Mouse (Mus musculus) gastrocnemius, adult 18-20 months (tissue): ENCODE measurements around the gene Ccl1. TPM values are rescaled to one million over a fixed set of nuclear protein-coding genes. Genes with fewer than 3 reads are reported as not detected.

Experiments used
- DNase-seq: peaks from one replicate; pipeline ENCODE4 v3.0.0; 2021; ENCODE audit warnings: low spot score
- long read RNA-seq, 2 experiments: library from polyadenylated mRNA; stranded (forward); transcript quantifications; one replicate each; pipeline ENCODE4 v2.0.0; 2021
- total RNA-seq, 2 experiments: library from RNA; stranded (reverse); gene quantifications; 2 replicates each; pipeline ENCODE4 v1.2.3; 2021

Gene Ccl1
- total RNA-seq = not detected
- long read RNA-seq, experiment 1 = 0 reads
- long read RNA-seq, experiment 2 = 0 reads

DNA sequence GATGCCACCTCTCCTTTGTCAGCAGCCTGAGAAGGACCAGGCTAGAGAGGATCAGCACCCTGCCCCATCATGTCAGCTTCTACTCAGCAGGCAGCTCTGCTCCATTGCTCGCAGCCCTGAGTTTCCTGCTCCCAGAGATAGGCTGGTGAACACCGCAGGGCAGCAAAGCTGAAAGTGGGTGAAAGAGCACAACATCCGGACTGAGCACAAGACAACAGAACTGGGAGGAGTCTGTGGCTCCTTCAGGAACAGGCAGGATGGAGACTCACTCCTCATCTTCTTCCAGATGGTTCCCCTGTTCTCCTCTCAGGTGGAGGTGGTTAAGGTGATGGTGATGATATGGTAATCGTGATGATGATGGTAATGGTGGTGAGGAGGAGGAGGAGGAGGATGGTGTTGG lies at the start of gene Ccl1:
Gene Ccl1 (minus strand): TSS at position 101 of the 400 bp plus-strand sequence.
- DNase-seq = no peak

DNA sequence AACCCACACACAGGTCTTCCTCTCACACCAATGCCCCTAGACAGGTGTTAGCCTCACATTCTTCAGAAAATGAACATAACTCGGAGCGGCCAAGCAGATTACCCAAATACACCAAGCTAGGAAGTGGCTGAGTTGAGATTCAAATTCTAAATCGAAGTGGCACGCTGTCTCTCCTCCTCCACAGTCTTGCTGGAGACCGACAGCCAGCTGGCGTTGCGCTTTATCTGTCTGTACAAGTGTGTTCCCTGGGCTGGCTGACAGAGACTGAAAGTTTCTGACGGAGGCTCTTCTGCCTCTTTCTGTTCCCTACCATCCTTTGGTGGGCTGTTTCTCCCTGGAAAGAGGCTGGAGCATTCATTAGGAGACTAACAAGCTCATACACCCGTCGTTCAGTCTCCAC lies 45.5 kb upstream of the Ccl1 start:
- no peak for DNase-seq

DNA sequence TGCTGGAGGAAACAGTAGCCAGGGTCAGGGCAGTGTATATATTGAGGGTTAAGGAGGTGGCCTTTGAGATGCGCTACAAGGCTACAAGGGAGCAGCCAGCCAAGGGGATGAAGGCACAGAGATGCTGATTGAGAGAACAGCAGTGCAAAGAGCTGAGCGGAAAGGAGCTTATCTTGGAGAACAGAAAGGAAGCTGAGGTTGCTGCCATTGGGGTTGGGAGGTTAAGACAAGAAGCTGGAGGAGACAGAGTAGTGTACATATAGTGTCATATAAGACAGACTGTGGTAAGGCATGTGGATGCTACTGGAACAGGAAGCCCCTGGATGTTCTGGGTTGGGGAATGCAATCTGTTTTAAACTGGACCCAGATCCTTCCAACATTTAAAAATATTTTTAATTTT lies 35.4 kb upstream of the Ccl1 start:
- no peak for DNase-seq

DNA sequence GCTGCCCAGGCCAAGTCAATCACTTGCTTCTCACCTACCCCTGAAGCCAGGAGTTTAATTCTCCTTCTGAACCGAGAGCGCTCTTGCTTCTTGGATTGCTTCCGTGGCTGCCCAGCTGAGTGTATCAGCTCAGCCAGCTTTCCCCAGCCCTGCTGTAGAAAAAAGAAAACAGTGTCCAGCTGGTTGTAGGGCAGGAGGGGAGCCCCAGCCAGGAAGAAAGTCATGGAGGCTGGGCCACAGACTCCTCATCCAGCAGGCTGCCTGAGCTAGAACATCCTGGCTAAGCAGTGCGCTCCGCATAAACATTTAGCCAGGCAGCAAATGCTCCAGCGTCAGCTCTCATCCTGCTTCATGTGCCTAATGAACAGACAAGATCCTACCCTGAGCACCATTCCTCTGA lies 34.9 kb upstream of the Ccl1 start:
- DNase-seq = no peak

DNA sequence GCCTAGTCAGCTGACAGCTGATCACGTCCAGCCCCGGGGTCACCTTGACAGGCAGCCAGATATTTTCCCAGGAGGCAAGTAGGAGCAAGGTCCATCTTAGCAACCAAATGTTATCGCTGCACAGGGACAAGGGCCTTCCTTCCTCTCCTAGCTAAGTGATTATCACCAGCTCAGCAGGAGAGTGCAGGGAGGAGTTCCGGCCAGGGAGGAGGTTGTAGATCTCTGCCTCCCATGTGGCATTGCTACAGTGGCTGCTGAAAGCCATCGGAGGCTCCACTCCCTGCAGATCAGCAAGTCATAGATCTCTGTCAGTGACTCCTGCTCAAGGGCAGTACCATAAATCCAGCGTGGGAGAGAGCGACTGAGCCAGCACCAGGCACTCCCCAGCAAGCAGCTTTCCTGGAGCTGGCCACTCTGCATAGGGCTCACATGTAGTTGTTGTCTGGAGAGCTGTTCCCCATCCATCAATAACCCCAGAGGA lies 34.5 kb upstream of the Ccl1 start:
- DNase-seq = no peak

DNA sequence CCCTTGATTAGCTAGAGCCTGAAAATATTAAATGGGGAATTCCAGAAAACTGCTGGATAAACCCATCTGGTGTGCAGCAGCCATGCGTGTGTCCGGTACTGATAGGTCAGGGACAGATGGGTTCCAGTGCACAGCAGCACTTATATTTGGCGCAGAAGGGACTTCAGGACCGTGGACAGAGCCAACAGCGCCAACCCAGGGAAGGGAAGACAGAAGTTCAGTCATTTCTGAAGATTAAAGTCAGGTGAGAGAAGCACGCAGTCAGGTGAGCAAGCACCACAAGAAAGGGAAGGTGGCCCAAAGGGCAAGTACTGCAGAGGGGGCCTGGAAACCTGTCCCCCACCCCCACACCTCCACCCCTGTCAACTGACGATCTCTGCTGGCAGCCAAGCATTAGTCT lies 7.7 kb upstream of the Ccl1 start:
- DNase-seq = no peak

DNA sequence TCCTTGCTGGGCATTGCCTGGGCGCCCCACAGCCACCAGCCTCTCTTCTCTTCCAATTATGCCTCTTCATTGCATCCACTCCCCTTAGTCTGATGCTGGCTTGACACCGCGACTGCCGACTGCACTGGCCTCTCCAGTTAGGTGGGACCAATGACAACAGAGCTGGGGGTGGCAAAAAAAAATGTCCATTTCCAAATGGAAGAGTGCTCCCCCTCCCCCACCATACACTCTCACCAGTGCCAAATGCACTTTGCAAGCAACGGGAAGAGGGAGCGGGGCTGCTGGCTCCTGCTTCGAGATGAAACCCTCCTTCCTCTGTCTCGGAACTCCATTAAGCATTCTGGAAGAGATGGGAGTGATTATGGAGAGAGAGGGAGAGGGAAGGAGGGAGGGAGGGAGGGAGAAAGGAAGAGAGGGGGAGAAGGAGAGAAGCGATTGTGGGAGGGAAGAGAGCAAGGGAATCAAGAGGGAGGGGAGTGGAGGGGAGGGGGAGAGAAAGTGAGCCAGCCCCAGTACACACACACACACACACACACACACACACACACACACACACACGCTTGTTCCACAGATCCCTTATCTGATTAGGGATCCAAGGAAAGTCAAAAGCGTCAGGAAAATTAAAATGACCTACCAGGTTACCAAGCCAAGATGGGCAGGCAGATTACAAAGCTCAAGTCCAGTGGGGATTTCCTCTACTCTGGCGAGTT lies 5.0 kb upstream of the Ccl1 start:
- DNase-seq = no peak

DNA sequence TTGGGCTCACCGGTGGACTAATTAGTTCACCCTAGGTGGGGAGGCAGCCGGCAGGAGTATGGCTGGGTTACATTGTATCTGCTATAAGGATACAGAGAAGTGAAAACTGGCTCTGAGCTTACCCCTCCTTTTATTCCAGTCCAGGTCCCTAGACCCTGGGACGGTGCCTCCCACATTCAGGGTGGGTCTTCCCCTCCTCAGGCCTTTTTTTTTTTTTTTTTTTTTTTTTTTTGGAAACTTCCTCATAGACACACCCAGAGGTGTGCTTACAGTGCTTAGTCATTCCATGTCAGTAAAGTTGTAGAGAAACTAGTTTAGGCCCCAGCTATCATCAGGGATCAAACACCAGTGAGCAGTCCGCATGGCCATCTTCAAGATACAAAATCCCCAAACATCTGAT lies 7.6 kb downstream of the Ccl1 start:
- DNase-seq = no peak

DNA sequence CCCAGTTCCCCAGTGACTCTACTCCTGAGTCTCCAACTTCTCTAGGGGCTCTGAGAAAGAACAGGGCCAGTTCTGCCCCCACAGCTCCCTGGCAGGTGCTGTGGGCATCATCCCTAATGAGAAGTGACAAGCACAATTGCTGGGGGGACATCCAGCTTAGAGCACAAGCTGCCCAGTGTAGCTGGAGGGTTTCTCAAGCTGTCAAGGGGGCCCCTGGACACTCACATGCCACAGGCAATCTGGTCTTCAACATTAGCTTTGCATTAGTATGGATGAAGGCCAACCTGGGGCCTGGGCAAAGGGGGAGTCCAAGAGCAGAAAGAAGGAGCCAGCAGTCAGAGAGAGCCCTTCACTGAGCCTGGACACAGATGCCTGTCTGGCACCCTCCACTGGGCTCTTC lies 14.6 kb downstream of the Ccl1 start:
- DNase-seq = no peak

DNA sequence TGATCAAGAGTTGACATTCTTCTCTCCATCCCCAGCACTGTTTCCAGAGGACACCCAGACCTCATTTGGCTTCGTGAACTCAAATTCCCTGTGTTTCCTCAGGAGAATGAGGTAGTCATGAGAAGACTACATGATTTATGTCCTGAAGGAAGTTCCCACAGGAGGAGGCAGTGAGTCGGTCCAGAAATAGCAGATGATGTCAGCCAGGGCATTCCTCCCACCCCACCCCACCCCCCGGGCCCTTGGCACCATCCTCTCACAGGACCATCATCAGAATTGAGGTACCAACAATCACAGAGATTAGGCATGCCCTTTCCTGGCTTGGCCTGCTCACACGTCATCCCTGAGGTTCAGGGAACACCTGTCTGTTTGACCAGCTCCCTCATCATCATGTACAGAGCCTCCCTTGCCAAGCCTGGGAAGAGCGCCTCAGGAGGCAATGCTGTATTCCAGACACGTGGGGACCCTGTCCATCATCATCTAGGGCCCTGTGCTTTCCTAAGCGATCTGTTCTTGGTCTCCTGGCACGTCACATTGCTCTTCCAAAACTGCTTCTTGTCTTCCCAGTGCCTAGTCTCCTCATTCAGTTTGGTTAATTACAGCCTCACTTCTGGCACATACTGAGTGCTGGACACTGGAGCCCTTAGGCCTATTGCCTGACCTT lies 31.2 kb downstream of the Ccl1 start:
- no peak for DNase-seq

DNA sequence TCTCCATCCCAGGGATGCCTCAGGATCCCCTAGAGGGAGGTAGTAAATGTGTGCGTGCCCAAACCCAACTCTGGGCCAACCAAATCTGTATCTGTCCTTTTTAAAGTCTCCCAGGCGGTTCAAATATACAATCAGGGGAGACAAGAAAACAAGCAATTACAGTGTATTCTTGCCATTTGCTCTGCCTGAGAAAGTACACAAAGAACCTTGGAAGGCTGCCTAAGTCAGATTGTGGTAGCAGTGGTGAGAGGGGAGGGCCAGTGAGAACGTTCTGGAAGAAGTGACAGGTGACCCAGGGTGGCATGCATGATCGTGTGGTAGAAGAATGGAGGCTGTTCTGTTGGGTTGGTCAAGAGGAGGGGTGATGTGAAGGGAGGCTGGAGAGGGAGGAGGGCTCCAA lies 46.4 kb downstream of the Ccl1 start:
- no peak for DNase-seq

DNA sequence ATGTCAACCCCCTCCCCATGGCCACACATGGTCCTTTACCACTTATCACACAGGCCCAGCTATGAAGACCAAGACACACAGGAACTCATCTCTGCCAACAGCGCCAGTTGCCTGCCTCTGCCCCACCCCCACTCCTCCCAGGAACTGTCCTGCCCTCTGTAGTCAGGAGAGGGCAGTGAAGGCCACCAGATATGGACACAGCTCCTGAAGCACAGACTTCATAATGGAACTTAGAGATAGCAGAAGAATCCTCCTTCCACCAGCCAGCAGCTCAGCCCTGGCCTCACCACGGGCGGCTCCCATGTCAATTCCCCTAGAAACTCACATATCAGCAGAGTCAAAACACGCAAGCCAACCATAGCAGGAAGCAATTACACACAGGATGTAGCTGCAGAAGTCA lies 49.9 kb downstream of the Ccl1 start:
- peak; percentile 2 for DNase-seq

DNA sequence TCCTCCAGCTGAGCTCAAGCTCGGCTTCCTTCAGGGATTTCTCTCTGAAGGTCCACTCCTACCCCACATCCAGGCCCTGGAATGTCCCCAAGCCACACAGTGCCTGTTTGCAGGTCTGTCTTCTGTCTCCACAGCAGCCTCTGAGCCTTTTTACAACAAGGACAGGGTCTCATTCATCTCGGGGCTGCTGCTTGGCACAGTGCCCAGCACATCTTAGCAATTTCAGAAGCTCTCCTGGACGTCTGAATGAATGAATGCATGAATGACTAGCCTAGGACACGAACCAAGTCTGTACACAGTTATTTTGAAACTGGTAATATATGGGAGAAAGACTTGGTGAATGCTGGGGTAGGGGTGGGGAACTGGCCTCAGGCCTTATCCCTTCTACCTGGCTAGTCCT lies 52.1 kb downstream of the Ccl1 start:
- no peak for DNase-seq

DNA sequence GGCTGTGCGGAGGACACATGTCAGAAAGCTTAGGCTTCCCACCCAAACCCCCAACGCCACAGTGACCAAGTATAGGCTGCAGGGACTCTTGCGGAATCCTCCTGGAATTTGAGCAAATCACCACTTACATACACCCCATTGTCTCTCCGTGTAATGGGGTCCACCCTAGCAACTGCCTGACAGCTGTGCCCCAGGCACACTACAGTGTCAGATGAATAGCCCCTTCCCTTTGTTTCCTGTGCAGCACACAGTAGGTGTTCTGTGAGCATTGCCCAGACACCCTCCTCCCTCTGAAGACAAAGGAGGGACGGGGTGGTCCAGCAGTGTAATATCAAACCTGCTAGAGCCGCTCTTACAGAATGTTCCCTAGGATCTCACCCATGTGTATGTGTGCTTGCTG lies 54.2 kb downstream of the Ccl1 start:
- DNase-seq = no peak

DNA sequence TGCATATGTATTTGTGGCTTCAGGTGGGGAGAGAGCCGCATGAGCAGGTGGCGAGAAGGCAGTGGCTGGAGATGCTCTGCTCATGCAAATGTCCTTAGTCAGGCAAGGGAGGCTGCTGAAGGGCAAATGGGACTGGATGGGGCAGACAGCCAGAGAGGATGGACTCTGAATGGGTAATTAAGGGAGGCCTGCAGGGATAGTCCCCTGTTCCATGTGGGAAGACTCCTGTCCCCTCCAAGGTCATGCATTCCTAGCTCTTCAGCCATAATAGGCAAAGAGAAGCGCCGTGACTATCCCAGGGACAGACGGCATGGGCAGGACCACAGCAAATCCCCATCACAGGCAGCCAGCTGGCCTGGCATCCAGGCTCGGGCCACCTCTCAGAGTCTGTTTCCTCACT lies 55.5 kb downstream of the Ccl1 start:
- no peak for DNase-seq

DNA sequence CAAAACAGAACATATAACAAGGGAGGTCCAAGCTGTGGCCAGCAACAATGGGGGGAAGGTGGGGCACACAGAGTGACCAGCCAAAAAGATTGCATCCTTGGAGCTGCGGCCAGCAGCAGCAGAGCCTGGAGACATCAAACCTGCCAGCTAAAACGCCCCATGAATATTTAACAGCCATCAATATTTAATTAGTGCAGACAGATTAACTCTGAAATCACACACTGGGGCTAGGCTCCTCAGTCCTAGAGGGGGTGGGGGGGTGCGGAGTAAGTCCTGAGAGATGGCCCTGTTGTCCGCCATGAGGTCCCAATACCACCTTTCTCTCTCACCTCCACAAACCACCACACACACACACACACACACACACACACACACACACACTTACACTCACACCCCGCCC lies 68.1 kb downstream of the Ccl1 start:
- no peak for DNase-seq

DNA sequence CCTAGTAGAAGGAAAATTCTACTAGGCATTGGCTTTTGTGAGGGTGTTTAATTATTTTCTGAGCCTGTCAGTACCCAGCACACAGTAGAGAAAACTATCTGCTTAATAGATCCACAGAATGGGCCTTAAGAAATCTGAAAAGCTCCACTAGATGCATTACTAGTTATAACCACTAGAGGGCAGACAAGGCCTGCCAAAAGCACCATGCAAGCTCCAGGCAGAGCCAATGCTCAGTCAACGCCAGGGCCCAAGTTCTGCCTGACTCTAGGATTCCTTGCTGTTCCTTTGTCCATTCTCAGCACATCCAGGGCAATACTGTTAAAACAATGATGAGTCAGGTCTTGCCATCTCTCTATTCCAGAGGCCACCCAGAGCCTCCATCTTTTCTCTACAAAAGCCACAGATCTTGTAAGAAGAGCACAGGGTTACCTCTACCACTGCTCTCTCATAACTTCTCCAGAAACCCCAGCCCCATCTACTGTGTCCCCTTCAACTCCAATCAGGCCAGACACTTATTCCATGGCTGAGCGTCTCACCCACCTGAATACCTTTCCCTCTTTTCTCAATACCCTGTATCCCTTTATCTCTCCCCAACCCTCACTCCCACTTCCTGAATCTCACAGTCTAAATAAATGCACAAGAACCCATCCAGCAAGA lies 69.8 kb downstream of the Ccl1 start:
- peak; percentile 21 for DNase-seq

DNA sequence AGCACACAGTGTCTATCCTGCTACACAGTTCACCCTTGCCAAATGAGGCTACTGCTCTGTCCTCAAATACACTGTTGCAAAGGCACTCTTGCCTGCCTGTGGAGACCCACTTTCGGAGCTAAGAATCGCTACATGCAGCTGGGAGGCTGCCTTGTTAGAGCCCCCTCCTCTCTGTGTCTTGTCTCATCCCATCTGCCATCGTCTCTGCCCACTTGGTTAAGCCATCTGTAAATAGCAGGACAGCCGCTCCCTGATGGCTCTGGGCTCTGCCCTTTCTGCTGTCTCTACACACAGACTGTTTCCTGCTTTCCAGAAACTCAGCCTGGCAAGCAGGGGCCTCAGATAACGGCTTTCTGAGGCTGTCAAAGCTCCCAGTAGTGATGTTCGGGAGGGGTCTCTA lies 71.5 kb downstream of the Ccl1 start:
- no peak for DNase-seq

DNA sequence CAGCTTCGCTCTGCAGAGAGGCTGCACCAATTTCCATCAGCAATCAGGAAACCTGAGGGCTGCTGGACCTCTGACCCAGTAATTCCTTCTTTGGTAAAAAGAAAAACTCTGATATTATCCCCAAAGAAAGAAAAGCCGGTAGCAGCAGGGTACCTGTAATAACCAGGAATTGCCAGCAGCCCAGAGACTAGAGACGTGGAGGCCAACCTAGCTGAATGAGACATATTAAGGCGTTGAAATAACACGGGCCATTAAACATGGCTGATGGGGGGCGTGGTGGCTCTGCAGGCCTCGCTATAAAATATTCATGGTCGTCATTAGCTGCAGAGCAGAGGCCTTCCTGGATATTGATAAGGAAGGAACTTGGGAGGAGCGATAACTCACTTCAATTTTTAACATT lies 78.5 kb downstream of the Ccl1 start:
- DNase-seq = no peak

DNA sequence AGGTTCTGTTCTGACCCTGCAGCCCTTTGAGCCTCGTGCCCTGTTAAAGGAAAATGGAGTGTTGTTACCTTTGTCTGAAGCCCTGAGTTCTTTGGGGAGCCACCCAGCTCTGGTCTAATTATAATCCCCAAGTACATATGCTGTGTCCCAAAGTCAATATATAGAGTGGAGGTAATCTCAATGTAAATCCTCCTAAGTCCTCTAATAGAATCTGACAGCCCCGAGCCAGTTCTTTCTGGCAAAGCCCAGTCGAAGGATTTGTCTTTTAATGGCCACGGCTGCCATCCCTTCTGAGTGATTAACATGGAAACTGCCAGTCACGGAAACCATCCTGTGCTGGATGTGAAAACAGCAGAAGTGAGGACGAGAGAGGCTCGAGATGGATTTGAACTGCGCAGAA lies 79.6 kb downstream of the Ccl1 start:
- no peak for DNase-seq

DNA sequence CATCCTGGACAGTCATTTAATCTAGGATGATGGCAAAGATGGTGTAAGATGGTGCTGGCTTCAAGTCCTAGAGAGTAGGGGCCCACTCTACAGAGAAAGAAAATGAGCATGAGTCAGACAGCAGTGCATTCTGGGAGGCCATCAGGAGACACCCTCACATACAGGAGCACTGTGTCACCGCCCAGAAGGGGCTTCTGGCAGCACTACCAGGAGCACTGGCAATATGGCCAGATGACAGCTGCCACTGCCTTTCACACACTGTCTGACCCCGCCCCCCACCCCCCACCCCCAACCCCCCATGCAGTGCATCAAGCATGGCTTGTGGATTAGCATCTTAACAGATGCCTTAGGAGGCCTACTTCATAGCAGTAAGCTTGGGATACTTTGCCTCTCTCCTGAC lies 89.0 kb downstream of the Ccl1 start:
- no peak for DNase-seq

DNA sequence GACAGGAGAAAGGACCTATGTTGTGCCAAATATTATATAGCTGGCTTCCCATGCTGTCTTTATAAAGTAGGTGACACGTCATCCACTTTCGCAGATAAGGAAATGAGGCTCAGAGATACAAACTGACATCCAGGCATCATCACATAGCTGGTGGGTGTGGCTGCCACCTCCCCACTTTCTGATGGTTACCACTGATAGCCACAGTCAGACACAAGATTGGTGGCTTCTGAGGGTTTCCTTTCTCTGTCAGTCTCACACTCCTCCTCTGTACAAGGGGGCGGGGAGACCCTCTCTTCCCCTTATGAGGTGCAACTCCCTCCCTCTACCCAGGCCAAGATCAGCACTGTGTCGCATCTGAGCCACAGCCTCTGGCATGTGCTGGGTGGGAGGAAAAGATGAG lies 91.1 kb downstream of the Ccl1 start:
- no peak for DNase-seq

DNA sequence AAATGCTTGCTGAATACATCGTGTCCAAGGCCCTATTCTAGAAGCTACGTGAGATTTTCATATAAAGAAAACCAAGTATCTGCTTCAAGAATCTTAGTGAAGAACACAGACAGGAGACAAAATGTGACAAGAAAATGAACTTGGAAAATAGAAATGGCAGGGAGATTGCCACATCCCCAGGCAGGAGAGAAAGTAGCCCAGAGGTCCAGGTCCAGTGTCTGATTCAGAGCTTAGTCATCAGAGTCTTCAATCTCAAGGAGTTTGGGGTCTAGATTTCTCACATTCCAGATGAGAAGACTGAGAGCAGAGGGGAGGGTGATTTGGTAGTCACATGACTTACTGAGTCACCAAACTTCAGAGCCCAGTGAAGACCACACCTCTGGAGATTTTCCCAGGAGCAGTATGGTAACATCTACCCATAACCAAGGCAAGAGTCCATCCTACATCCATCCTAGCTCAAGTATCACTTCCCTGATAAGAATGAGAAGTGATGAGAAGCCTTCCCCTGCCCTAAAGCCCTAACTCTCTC lies 98.5 kb downstream of the Ccl1 start:
- no peak for DNase-seq
